Mouse (Mus musculus): ENCODE measurements at regions not wholly inside any gene's neighbourhood (a gene's known extent, or its start where the extent isn't known, plus 50 kb on each side); places are given as distances from the start of the nearest gene placed in this dataset.

DNA sequence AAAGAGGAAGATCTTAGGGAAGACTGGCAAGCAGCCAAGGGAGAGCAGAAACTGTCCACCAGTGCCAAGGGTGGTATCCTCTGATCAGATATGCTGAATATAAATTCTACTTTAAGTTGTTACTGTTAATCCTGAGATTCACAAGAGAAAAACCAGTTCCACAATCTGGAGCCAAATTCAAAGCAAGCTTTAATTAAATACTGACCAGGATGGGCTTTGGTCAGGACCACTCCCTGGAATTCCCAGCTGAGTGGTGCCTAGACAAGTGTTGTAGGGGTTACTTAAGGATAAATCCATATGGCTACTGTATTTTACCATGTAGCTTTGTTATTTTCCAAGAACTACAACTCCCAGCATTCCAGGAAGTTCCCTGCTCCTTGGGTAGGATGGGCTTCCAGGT, 56.8 kb upstream of the Ddhd1 start:
- TF ChIP-seq ZC3H11A (IDR thresholded peaks at IDR 0.05; ENCODE audit: borderline replicate concordance, low read depth, low read length) (no peak), ZNF384 (IDR thresholded peaks at IDR 0.05; ENCODE audit: low read depth, low read length) (no peak), CHD2 (IDR thresholded peaks at IDR 0.05; ENCODE audit: low read depth, low read length) (no peak), MAFK (IDR thresholded peaks at IDR 0.05; ENCODE audit: insufficient read depth, low read depth, low read length) (no peak), HCFC1 (IDR thresholded peaks at IDR 0.05; ENCODE audit: borderline replicate concordance, insufficient read depth, low read length) (no peak)

All from ES-E14 (cell line).